Mouse (Mus musculus) lung, postnatal 4 days (tissue): Measurements from ENCODE around the gene Lyg1.

Source experiments
- DNase-seq, 2 experiments: peaks; one replicate each; pipeline ENCODE4 v3.0.0; 2021

Gene Lyg1

DNA sequence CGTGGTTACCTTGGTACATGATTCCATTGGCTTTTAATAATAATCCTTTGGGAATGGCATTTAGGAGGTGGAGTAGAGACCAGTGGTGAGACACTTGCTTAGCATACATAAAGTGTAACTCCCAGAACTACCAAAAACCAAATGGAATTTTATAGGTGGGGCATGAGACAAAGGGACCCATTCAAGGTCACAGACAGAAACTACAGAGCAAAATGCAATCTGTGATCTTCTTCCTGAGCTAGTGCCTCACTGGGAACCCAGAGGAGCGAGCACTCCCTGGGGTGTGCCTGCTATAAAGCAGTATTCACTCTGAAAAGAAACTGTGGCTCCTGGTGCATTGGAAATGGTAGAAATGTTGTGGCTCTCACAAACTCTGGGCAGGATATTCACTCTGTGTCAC lies 8.7 kb downstream of the Lyg1 start:
- DNase-seq, result no peak

DNA sequence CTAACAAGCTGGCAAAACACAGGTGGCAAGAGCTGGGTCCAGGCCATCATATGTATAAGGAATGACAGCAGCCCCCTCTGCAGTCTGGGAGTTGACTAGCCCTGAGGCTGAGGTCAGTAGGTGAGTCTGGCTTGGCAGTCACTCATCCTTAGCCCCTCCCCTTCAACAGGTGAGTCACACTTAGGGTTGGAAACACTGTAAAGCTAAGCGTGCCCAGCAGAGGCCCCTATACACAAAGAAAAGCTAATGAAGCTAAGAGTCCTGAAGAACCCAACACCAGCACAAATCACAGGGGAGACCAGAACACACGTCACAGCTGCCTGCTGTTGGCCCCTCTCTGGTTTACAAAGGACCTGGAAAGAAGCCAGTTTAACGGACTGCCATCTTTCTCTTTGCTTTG lies 25.8 kb downstream of the Lyg1 start:
- DNase-seq, result peak; percentile 53 to 65

DNA sequence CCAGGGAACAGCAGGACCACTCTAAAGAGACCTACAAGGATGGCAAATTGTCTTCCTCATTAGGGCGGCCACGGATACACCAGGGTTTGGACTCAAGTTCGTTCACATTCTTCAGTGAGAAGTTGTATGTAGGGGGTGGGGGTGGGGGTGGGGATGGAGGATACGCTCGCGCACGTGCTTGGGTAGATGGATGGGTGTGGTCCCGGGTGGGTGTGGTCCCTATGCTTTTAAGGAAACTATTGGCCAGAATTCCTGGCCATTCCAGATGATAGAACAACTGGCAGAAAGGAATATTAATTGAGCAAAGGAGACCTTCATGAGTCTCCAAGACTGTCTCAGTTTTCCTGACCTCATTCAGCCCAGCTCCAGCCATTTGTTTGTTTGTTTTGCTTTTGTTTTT lies 31.6 kb downstream of the Lyg1 start:
- no peak for DNase-seq

- DNase-seq, result no peak
These were observed 35.0 kb downstream of the Lyg1 start for GRCm38 (mm10) chr1:37922536-37922935.

DNA sequence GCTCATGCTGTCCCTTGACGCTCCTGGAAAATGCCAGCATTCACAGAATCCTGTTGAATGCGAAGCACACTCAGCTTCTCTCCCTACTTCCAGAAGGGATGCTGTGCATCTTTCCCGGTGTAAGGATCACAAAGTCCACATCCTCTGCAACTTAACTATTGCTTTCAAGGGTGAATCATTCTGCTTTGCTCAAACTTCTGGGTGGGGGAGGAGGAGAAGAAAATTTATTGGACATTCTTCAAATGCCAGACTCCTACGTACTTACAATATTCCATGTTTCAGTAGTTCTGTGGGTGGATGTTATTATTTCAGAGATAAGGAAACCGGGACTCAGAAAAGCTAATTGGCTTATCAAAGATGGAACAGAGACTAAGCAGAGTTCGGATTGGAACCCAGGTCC lies 39.5 kb downstream of the Lyg1 start:
- no peak for DNase-seq

DNA sequence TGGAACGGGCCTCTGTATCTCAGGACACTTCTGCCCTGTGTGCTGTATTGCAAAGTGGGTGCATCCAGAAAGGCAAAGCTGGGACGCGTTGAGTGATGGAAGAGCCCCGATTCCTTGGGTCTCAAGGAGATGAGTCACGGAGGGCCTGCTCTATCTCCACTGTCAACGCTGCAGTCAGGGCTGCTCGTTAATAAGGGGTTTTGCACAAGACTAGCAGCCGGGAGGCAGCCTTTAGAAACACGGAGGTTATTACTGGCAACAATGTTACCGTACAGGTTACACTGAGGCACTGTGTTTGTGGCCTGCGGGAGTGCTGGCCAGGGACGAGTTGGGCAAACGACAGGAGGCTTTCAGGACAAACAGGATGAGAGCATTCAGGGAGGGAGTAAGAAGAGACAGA lies 39.9 kb downstream of the Lyg1 start:
- DNase-seq, result no peak

DNA sequence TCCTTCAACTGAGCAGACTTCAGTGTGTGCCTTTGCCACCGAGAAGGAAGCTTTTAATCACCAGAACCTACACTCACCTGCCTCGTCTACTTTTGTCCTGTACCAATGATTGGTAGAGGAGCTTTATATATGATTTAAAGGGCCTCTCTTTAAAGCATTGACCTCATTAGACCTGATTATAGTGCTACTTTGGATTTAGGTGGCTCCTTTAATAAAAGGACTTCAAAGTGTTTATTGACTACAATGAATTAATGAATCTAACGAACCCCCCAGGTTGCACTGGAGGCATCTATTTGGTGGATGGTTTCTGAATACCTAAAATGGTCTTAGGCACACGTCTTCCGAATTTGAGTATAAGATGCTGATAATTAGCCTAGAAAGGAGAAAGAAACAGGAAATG lies 41.2 kb downstream of the Lyg1 start, which contains the start of gene Lyg2:
Lyg2 (minus strand) TSS at position 101 of the 400 bp plus-strand sequence.
- DNase-seq, result no peak

GRCm38 (mm10) chr1:37912751-37913150 lies 44.8 kb downstream of the Lyg1 start:
- DNase-seq, result no peak

DNA sequence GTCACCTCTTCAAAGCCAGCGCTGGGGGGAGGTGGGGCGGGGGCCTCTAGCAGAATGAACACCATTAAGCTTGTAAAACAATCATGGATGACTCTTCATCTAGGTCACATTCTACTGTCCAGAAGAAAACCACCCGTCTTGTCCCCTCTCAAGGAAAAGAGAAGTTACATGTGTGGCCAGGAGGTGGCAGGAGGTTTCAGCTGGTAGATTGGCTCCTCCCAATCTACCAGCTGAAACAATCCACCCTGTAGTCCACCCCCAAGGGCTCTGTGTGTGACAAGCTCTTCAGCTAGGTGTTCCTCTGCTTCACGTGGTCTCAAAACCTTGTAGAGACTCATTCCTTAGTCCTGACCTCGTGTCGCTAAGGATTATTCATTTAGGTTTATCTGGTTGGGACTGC lies 54.4 kb downstream of the Lyg1 start:
- DNase-seq, result peak in 1 of 2 experiments; percentile 62

- DNase-seq, result no peak
These were observed 57.3 kb downstream of the Lyg1 start for GRCm38 (mm10) chr1:37900288-37900687.

- no peak for DNase-seq
These were observed 57.7 kb downstream of the Lyg1 start for GRCm38 (mm10) chr1:37899816-37900215.
